Mouse (Mus musculus) subcutaneous adipose tissue, adult 2 months (tissue): ENCODE measurements around the gene Olfr506. TPM values are rescaled to one million over a fixed set of nuclear protein-coding genes. Genes with fewer than 3 reads are reported as not detected.

Source experiments
- polyA plus RNA-seq: library from polyadenylated mRNA; depleted of rRNA; stranded (reverse); fragments of >200 nt; gene quantifications from 2 replicates; pipeline ENCODE4 v1.2.3, GENCODE M21; 2012; ENCODE audit warnings: low replicate concordance; rRNA removed

Olfr506 gene
- polyA plus RNA-seq: not detected in 2 replicates

DNA sequence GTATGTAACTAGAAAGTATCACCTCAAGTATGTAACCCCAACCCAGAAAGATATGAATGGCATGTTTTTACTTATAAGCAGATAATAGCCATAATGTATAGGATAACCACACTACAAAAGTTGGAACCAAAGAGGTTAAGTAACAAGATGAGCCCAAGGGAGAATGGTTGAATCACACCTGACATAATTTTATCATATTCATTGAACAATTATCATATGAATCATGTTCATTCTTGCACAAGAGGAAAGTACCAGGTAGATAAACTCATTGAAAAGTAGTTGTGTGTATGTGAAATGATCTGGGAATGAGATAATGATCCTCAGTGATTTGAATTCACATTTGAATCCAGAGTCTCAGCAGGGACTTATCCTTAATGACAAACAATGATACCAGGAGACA, at the start of gene Olfr506:
Gene Olfr506, plus strand, starts transcription at position 301 of the 400 bp plus-strand sequence.

DNA sequence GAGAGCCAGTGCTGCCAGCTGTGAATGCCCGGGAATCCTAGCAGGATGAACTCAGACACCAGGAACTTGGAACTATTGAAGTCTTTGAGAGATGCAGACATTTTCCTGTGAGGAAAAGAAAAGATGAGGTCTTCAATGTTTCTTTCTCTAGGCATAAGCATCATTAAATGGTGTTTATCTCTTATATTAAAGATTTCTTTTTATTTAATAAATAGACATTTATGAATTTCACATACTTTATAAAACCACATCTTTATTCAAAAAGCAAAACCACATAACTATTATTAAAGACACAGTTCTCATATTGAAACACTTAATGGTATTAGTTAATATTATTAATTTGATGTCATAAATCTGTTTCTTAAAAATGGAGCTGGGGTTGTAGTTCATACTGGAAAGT, 44.9 kb upstream of the Olfr506 start, which contains the start of gene Olfr504:
Gene Olfr504, minus strand, starts transcription at position 101 of the 400 bp plus-strand sequence.

DNA sequence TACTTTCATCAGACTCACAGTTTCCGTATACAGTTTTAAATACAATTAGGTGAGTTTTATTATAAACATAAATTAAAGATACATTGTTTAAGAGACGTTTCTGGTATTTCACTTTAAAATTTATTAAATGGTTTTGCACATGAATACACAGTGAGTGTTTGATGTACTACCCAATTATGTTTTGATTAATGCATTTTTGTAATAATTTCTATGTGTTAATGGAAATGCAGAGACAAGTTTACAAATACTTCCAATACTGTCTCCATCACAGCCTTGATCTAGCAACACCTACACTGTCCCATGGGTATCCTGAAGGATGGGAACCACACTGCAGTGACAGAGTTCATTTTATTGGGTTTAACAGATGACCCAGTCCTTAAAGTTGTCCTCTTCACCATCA, 10.9 kb downstream of the Olfr506 start, which contains the start of gene Olfr507:
Gene Olfr507, plus strand, starts transcription at position 301 of the 400 bp plus-strand sequence.

DNA sequence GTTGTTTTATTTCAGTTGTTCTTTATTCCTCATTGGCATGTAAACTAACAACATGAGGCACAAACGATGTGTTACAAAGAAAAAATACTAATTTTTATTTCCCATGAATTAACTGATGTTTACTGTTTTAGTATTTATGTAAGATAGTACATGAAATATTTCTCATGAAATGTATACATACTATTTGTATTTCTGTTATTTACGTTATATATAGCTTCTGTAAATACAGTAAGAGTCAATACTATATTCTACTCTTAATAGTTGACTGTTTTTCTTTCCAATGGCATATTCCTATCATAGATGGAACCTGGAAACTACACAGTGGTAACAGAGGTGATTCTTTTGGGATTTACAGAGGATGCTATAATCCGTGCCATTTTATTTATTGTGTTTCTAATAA, 19.1 kb downstream of the Olfr506 start, which contains the start of gene Olfr508:
Gene Olfr508, plus strand, starts transcription at position 301 of the 400 bp plus-strand sequence.

DNA sequence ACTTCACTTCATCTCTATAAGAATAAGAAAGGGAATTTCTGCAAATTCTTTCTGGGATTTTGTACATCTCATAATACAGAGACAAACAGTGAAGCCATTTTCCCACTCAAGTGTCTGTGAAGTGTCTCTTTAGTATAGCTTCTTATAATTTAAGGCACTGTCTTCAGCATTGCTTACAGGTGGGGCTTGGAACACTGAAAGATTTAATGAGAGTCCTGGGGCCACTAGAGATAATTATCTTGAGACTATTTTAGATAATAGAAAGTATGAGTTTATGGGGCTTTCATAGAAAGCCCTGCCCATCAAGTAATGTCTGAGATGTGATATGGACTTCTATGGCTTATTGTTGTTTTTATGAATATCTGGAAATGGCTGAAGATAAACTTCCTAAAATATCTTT, 41.2 kb downstream of the Olfr506 start, which contains the start of gene Olfr509:
Gene Olfr509, minus strand, starts transcription at position 101 of the 400 bp plus-strand sequence.

Other genes with a start within 250 kb of the Olfr506 start
- not detected in 2 replicates for gene Olfr494, start 245.5 kb upstream of the Olfr506 start, polyA plus RNA-seq
- not detected in 2 replicates for gene Olfr495, start 217.6 kb upstream of the Olfr506 start, polyA plus RNA-seq
- gene Olfr497, start 190.4 kb upstream of the Olfr506 start, polyA plus RNA-seq: not detected in 2 replicates
- gene Olfr498, start 145.5 kb upstream of the Olfr506 start, polyA plus RNA-seq: not detected in 2 replicates
- not detected in 2 replicates for gene Olfr502, start 85.7 kb upstream of the Olfr506 start, polyA plus RNA-seq
- gene Olfr503, start 66.3 kb upstream of the Olfr506 start, polyA plus RNA-seq: not detected in 2 replicates
- 0.31 TPM in 1 of 2 replicates, not detected in the other for gene Olfr504, start 45.0 kb upstream of the Olfr506 start, polyA plus RNA-seq
- gene Olfr507, start 11.0 kb downstream of the Olfr506 start, polyA plus RNA-seq: not detected in 2 replicates
- not detected in 2 replicates for gene Olfr508, start 19.2 kb downstream of the Olfr506 start, polyA plus RNA-seq
- gene Olfr509, start 41.1 kb downstream of the Olfr506 start, polyA plus RNA-seq: not detected in 2 replicates
- gene Olfr510, start 55.6 kb downstream of the Olfr506 start, polyA plus RNA-seq: not detected in 2 replicates
- not detected in 2 replicates for gene Olfr512, start 102.5 kb downstream of the Olfr506 start, polyA plus RNA-seq
- not detected in 2 replicates for gene Olfr513, start 140.2 kb downstream of the Olfr506 start, polyA plus RNA-seq
- not detected in 2 replicates for gene Olfr514, start 215.2 kb downstream of the Olfr506 start, polyA plus RNA-seq
- gene Olfr516, start 239.7 kb downstream of the Olfr506 start, polyA plus RNA-seq: not detected in 2 replicates